ENCODE assay signal across 22 mouse cellular contexts in the genomic region with DNA sequence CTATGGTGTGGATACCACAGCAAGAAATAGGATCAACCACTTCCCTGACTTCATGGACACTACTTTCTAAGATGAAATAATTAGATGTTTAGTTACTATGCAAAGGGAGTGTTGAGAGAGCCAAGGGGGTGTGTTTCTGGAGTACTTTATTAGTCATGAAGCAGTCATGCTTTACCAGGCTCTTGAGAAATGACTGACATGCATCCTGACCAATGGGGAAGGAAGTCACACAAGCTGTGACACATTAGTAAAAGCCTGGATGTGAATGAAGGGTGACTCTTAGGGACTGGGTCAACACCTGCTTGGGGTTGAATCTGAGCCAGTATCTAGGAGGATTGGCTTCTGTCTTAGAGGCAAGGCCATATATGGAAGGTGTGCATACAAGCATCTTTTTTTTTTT.
DNase-seq lines count a peak whose midpoint lies in the region; ATAC-seq and TF ChIP-seq lines count a peak whose summit lies in the region.
"Had no signal": no experiment of that assay in that cellular context is flagged by ENCODE, and none has a peak within 500 bp of the region (broad histone marks: within the 10 kb centered on the region; RNA-seq: fewer than 3 reads in every experiment).

No protein-coding gene starts in this region.

- no peak overlapping the region for H3K9ac ChIP-seq in forebrain, embryonic 14.5 days (ENCODE audit: low read length)
- no peak overlapping the region for H3K9ac ChIP-seq in midbrain, postnatal 0 days (replicated peaks; ENCODE audit: low read length, poor library complexity, severe bottlenecking)
- H3K9ac ChIP-seq: forebrain, embryonic 13.5 days; limb, embryonic 15.5 days; liver, embryonic 14.5 days; neural tube, embryonic 12.5 days had no signal

- no peak overlapping the region for H3K4me2 ChIP-seq in forebrain, embryonic 14.5 days (ENCODE audit: low read length)
- H3K4me2 ChIP-seq in midbrain, postnatal 0 days (ENCODE audit: low read depth, low read length, poor library complexity, severe bottlenecking), result no peak overlapping the region
- H3K4me2 ChIP-seq: forebrain, embryonic 13.5 days; heart, embryonic 11.5 days; limb, embryonic 15.5 days; neural tube, embryonic 12.5 days had no signal

- DNase-seq in lung, adult 18-20 months, result peak; percentile 28 to 64
- DNase-seq in lung, adult 2 months, result no peak
- peak; percentile 38 for DNase-seq in NIH3T3 (ENCODE audit: low read depth)
- DNase-seq in lung, postnatal 14 days, result peak; percentile 12
- DNase-seq in forebrain, embryonic 14.5 days (ENCODE audit: low spot score), result no peak
- DNase-seq in midbrain, postnatal 0 days (ENCODE audit: low spot score), result no peak
- DNase-seq in left cerebral cortex, adult 8-10 months (ENCODE audit: low spot score in 2 of 2), result no peak
- DNase-seq: cerebellum, adult 18-20 months; gastrocnemius, adult 2 months; layer of hippocampus, adult 9-11 months; left cerebral cortex, postnatal 4 days; midbrain, embryonic 14.5 days; right cerebral cortex, postnatal 14 days had no signal

- H3K27me3 ChIP-seq in forebrain, embryonic 14.5 days (replicated peaks; ENCODE audit: control insufficient read depth, insufficient read depth, low read length), result no peaks in the 10 kb centered on the region
- no peaks in the 10 kb centered on the region for H3K27me3 ChIP-seq in midbrain, postnatal 0 days (ENCODE audit: insufficient read depth, low read length)
- H3K27me3 ChIP-seq: forebrain, embryonic 13.5 days; limb, embryonic 15.5 days; neural tube, embryonic 12.5 days had no signal

- no peaks in the 10 kb centered on the region for H3K9me3 ChIP-seq in forebrain, embryonic 14.5 days (replicated peaks; ENCODE audit: control insufficient read depth, low read length)
- no peaks in the 10 kb centered on the region for H3K9me3 ChIP-seq in midbrain, postnatal 0 days (ENCODE audit: low read length)
- H3K9me3 ChIP-seq: forebrain, embryonic 13.5 days; hindbrain, embryonic 10.5 days; limb, embryonic 15.5 days; neural tube, embryonic 12.5 days had no signal

- no peak for ATAC-seq in forebrain, embryonic 14.5 days
- no peak for ATAC-seq in midbrain, postnatal 0 days (ENCODE audit: low FRiP score)
- ATAC-seq: forebrain, embryonic 13.5 days; hindbrain, embryonic 16.5 days; intestine, embryonic 16.5 days had no signal

- no peak for TF ChIP-seq POLR2A in lung, adult 2 months (IDR thresholded peaks at IDR 0.05; ENCODE audit: borderline replicate concordance, extremely low read depth, low read depth, low read length)

- H3K27ac ChIP-seq in forebrain, embryonic 14.5 days (ENCODE audit: low read depth, low read length), result no peak overlapping the region
- H3K27ac ChIP-seq in midbrain, postnatal 0 days (ENCODE audit: low read depth, low read length), result no peak overlapping the region
- H3K27ac ChIP-seq: forebrain, embryonic 13.5 days; gastrocnemius, adult 2 months; hindbrain, embryonic 10.5 days; kidney, postnatal 0 days; limb, embryonic 15.5 days; liver, embryonic 14.5 days; neural tube, embryonic 12.5 days had no signal

- no peaks in the 10 kb centered on the region for H3K4me1 ChIP-seq in lung, adult 2 months (ENCODE audit: control insufficient read depth, insufficient read depth, low read length)
- H3K4me1 ChIP-seq in forebrain, embryonic 14.5 days (ENCODE audit: control insufficient read depth, insufficient read depth, low read length), result no peaks in the 10 kb centered on the region
- no peaks in the 10 kb centered on the region for H3K4me1 ChIP-seq in midbrain, postnatal 0 days (ENCODE audit: insufficient read depth, low read length)
- H3K4me1 ChIP-seq: forebrain, embryonic 13.5 days; hindbrain, embryonic 10.5 days; limb, embryonic 15.5 days; neural tube, embryonic 12.5 days had no signal

- H3K4me3 ChIP-seq in lung, adult 2 months (replicated peaks; ENCODE audit: extremely low read depth, low read depth, low read length), result no peak overlapping the region
- no peak overlapping the region for H3K4me3 ChIP-seq in forebrain, embryonic 14.5 days (ENCODE audit: low read depth, low read length)
- H3K4me3 ChIP-seq in midbrain, postnatal 0 days (ENCODE audit: low read depth, low read length), result no peak overlapping the region
- H3K4me3 ChIP-seq: forebrain, embryonic 13.5 days; gastrocnemius, adult 2 months; hindbrain, embryonic 10.5 days; limb, embryonic 15.5 days; neural tube, embryonic 12.5 days had no signal

- H3K36me3 ChIP-seq in forebrain, embryonic 14.5 days (ENCODE audit: control insufficient read depth, insufficient read depth, low read length), result no peaks in the 10 kb centered on the region
- H3K36me3 ChIP-seq in midbrain, postnatal 0 days (ENCODE audit: insufficient read depth, low read length), result no peaks in the 10 kb centered on the region
- H3K36me3 ChIP-seq: hindbrain, embryonic 10.5 days; limb, embryonic 15.5 days; neural tube, embryonic 12.5 days had no signal

- TF ChIP-seq CTCF in lung, adult 2 months (IDR thresholded peaks at IDR 0.05; ENCODE audit: insufficient read depth, low read length), result no peak
- TF ChIP-seq CTCF in midbrain, postnatal 0 days (IDR thresholded peaks at IDR 0.05), result no peak

Comparison
In these comparisons a context has a peak if more than half of its experiments do, and no peak if none do; other contexts are left out.
1. DNase-seq: peak in lung, adult 18-20 months (2 of 2), NIH3T3 (single experiment) and lung, postnatal 14 days (single experiment); none in lung, adult 2 months (single experiment), forebrain, embryonic 14.5 days (single experiment), midbrain, postnatal 0 days (single experiment) and left cerebral cortex, adult 8-10 months (0 of 2).